Mouse (Mus musculus) myocyte (in vitro differentiated cells): ENCODE results near the gene Agap1.

Source experiments
- CEBPB ChIP-seq: IDR thresholded peaks from 2 replicates; pipeline ENCODE4 v1.6.1; 2011; ENCODE audit warnings: mild to moderate bottlenecking, moderate library complexity; ENCODE audit not compliant: poor library complexity, insufficient read depth, severe bottlenecking
- MAX ChIP-seq: IDR thresholded peaks from one replicate; pipeline ENCODE4 v1.6.1; 2011; ENCODE audit warnings: low read depth, mild to moderate bottlenecking, control low read depth
- POLR2A ChIP-seq: IDR thresholded peaks from one replicate; pipeline ENCODE4 v1.6.1; 2011; ENCODE audit warnings: low read depth, mild to moderate bottlenecking, control low read depth, moderate library complexity; ENCODE audit not compliant: insufficient read length
- POLR2AphosphoS2 ChIP-seq: IDR thresholded peaks from one replicate; pipeline ENCODE4 v1.6.1; 2011; ENCODE audit warnings: low read depth, control low read depth; ENCODE audit not compliant: insufficient read length
- REST ChIP-seq: IDR thresholded peaks from one replicate; pipeline ENCODE4 v1.6.1; 2011; ENCODE audit warnings: mild to moderate bottlenecking, control low read depth, moderate library complexity; ENCODE audit not compliant: insufficient read depth, insufficient read length
- TCF12 ChIP-seq: IDR thresholded peaks from one replicate; pipeline ENCODE4 v1.6.1; 2011; ENCODE audit warnings: mild to moderate bottlenecking, control low read depth; ENCODE audit not compliant: poor library complexity, insufficient read depth, severe bottlenecking
- USF1 ChIP-seq: IDR thresholded peaks from one replicate; pipeline ENCODE4 v1.6.1; 2011; ENCODE audit warnings: low read depth, mild to moderate bottlenecking, control low read depth, moderate library complexity

DNA sequence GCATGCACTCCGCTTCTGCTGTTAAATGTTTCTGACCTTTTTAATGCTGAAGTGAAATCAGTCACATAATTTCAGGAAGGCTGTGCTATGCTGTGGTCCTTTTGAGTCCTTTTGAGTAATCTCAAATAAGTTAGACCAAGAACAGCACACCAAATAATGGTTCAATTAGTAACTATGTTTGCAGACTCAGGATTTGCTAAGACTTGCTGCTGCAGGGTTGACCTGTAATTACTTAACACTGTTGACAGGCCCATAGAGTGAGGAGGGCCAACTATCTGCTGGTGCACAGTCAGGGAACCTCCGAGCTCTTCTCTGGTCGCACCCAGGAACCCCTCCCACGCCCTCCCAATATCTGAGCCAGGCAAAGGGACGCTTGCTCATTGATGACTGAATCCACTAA is 255.2 kb downstream of the Agap1 start:
- TF ChIP-seq POLR2A (no peak), USF1 (no peak), POLR2AphosphoS2 (no peak), TCF12 (no peak), MAX (no peak), REST (no peak), CEBPB (no peak)
